In the genomic region with DNA sequence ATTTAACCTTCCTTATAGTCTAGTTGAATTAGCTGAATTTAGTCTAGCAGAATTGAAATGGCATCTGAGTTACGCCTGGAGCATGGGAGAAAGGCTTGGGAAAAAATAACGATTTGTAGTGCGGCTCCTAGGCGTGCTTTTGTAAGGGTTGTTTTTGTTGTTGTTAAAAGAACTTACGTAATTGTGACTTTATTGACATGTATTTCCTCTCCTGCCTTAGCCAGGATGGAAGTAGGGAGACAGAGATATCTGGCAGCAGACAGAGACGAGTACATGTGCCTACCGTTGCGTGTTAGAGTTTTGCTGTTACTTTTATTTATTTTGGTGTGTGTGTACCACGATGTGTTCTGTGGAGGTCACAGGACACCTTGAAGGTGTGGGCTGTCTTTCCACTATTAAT, we compare ENCODE assay signal across 9 mouse cellular contexts. TPM values are rescaled to one million over a fixed set of nuclear protein-coding genes. Genes with fewer than 3 reads are reported as not detected.
A peak's percentile ranks its signal among the peaks of the same experiment; 100 is the strongest.
DNase-seq lines count a peak whose midpoint lies in the region; ATAC-seq and TF ChIP-seq lines count a peak whose summit lies in the region.
"Had no signal": no experiment of that assay in that cellular context is flagged by ENCODE, and none has a peak within 500 bp of the region (broad histone marks: within the 10 kb centered on the region; RNA-seq: fewer than 3 reads in every experiment).

No protein-coding gene starts in this region.

- no peak for ATAC-seq in lung, embryonic 16.5 days (ENCODE audit: low read depth)
- no peak for ATAC-seq in limb, embryonic 14.5 days (ENCODE audit: low FRiP score, low read depth)
- no peak for ATAC-seq in stomach, embryonic 15.5 days (ENCODE audit: insufficient read depth, low FRiP score, low read depth)
- ATAC-seq: activated CD4-positive, CD25-positive, alpha-beta regulatory T cell, adult 4 months had no signal

- DNase-seq in cerebellum, adult 2 months: no peak
- no peak for DNase-seq in cerebellum, adult 18-20 months
- DNase-seq in lung, postnatal 4 days: no peak
- DNase-seq in limb, embryonic 14.5 days (ENCODE audit: low spot score): no peak
- no peak for DNase-seq in embryo, embryonic 9.5 days (ENCODE audit: extremely low spot score)
- DNase-seq in gastrocnemius, postnatal 4 days (ENCODE audit: low spot score in 2 of 2): no peak

- peak overlapping the region; percentile 88 for H3K9ac ChIP-seq in lung, embryonic 16.5 days (ENCODE audit: low read length)
- H3K9ac ChIP-seq in limb, embryonic 14.5 days (ENCODE audit: low read depth, low read length, severe bottlenecking): peak overlapping the region; percentile 97; the same call in 1 of the 2 replicates
- H3K9ac ChIP-seq in stomach, embryonic 15.5 days: no peak overlapping the region; the same call in 1 of the 2 replicates

- peak overlapping the region; percentile 74 for H3K4me3 ChIP-seq in cerebellum, adult 2 months (replicated peaks; ENCODE audit: insufficient read depth, low read depth, low read length)
- peak overlapping the region; percentile 71 for H3K4me3 ChIP-seq in lung, embryonic 16.5 days (ENCODE audit: low read length)
- peak overlapping the region; percentile 92 for H3K4me3 ChIP-seq in limb, embryonic 14.5 days (replicated peaks; ENCODE audit: low read length)
- peak overlapping the region; percentile 91; the same call in 1 of the 2 replicates for H3K4me3 ChIP-seq in stomach, embryonic 15.5 days (replicated peaks)

- no peaks in the 10 kb centered on the region for H3K9me3 ChIP-seq in lung, embryonic 16.5 days (ENCODE audit: control insufficient read depth, low read length)
- no peaks in the 10 kb centered on the region for H3K9me3 ChIP-seq in limb, embryonic 14.5 days (ENCODE audit: control insufficient read depth, low read length)
- no peaks in the 10 kb centered on the region for H3K9me3 ChIP-seq in stomach, embryonic 15.5 days

- WGBS in cerebellum, adult 2 months: 39% methylated on average over 9 of the region's 9 CpGs
- WGBS in lung, embryonic 16.5 days: 54% methylated on average over 9 of the region's 9 CpGs
- 26% methylated on average over 9 of the region's 9 CpGs for WGBS in limb, embryonic 14.5 days
- WGBS in stomach, embryonic 15.5 days: 55% methylated on average over 9 of the region's 9 CpGs

- no peak for TF ChIP-seq POLR2A in cerebellum, adult 2 months (IDR thresholded peaks at IDR 0.05; ENCODE audit: borderline replicate concordance, insufficient read depth, low read length)
- TF ChIP-seq POLR2A in limb, embryonic 14.5 days (IDR thresholded peaks at IDR 0.05; ENCODE audit: borderline replicate concordance, extremely low read depth, insufficient read depth, insufficient read length): no peak

- no peak for TF ChIP-seq CTCF in cerebellum, adult 2 months (IDR thresholded peaks at IDR 0.05; ENCODE audit: borderline replicate concordance, insufficient read depth, low read depth, low read length)

- H3K27ac ChIP-seq in cerebellum, adult 2 months (ENCODE audit: insufficient read depth, low read length): no peak overlapping the region
- H3K27ac ChIP-seq in lung, embryonic 16.5 days (ENCODE audit: low read length): no peak overlapping the region
- no peak overlapping the region for H3K27ac ChIP-seq in limb, embryonic 14.5 days (replicated peaks; ENCODE audit: low read depth, low read length)
- no peak overlapping the region for H3K27ac ChIP-seq in stomach, embryonic 15.5 days

- H3K27me3 ChIP-seq in cerebellum, adult 2 months (ENCODE audit: control insufficient read depth, insufficient read depth, low read length): no peaks in the 10 kb centered on the region
- no peaks in the 10 kb centered on the region for H3K27me3 ChIP-seq in lung, embryonic 16.5 days (ENCODE audit: control insufficient read depth, insufficient read depth, low read depth, low read length)
- H3K27me3 ChIP-seq in limb, embryonic 14.5 days (ENCODE audit: control insufficient read depth, insufficient read depth, low read length): no peaks in the 10 kb centered on the region
- no peaks in the 10 kb centered on the region for H3K27me3 ChIP-seq in stomach, embryonic 15.5 days (replicated peaks)

- peak overlapping the region; percentile 85 for H3K4me2 ChIP-seq in lung, embryonic 16.5 days (ENCODE audit: low read depth, low read length)
- peak overlapping the region; percentile 56 for H3K4me2 ChIP-seq in limb, embryonic 14.5 days (replicated peaks; ENCODE audit: low read depth, low read length, severe bottlenecking)
- peak overlapping the region; percentile 69 for H3K4me2 ChIP-seq in stomach, embryonic 15.5 days

- no peaks in the 10 kb centered on the region for H3K36me3 ChIP-seq in lung, embryonic 16.5 days (ENCODE audit: control insufficient read depth, insufficient read depth, low read length)
- H3K36me3 ChIP-seq in limb, embryonic 14.5 days (ENCODE audit: control insufficient read depth, insufficient read depth, low read length): no peaks in the 10 kb centered on the region; the same call in 1 of the 2 replicates
- H3K36me3 ChIP-seq in stomach, embryonic 15.5 days: no peaks in the 10 kb centered on the region

- peaks cover 10% of the 10 kb centered on the region; the same call in 1 of the 2 replicates for H3K4me1 ChIP-seq in cerebellum, adult 2 months (ENCODE audit: control insufficient read depth, insufficient read depth, low read length)
- H3K4me1 ChIP-seq in lung, embryonic 16.5 days (replicated peaks; ENCODE audit: control insufficient read depth, insufficient read depth, low read length): peaks cover 37% of the 10 kb centered on the region
- peaks cover 47% of the 10 kb centered on the region for H3K4me1 ChIP-seq in limb, embryonic 14.5 days (ENCODE audit: control insufficient read depth, insufficient read depth, low read length)
- peaks cover 32% of the 10 kb centered on the region for H3K4me1 ChIP-seq in stomach, embryonic 15.5 days

RNA-seq across cellular contexts. Expression of a gene that starts 1.6 kb away (rescaled TPM):
- polyA plus RNA-seq in cerebellum, adult 2 months (2012; rRNA removed): 34.6 and 37.5 TPM in 2 replicates
- polyA plus RNA-seq in lung, embryonic 16.5 days (2015; fragmentation: Nextera tagmentation; extraction: Ambion mirVana): 18.4 and 20.3 TPM in 2 replicates
- 79.8 and 83.7 TPM in 2 replicates for polyA plus RNA-seq in limb, embryonic 14.5 days (2012; rRNA removed)
- polyA plus RNA-seq in limb, embryonic 14.5 days (2014; fragmentation: Nextera tagmentation; extraction: Ambion mirVana): 37.5 and 58.6 TPM in 2 replicates
- 23.1 and 29.6 TPM in 2 replicates for polyA plus RNA-seq in stomach, embryonic 15.5 days (2015; fragmentation: Nextera tagmentation; extraction: Ambion mirVana)
- total RNA-seq in gastrocnemius, postnatal 4 days (2021): 10 to 100 TPM; 60.0 to 60.5 TPM
